Mouse (Mus musculus) embryonic facial prominence, embryonic 15.5 days (tissue): ENCODE data around the gene Defb6. TPM values are rescaled to one million over a fixed set of nuclear protein-coding genes. Genes with fewer than 3 reads are reported as not detected.

Experiments
- ATAC-seq: fragments of 200-750 bp; cut with Nextera tagmentation; 2 replicates; pipeline ENCODE4 v1.8.0; 2017; ENCODE audit warnings: low read depth, moderate TSS enrichment; ENCODE audit not compliant: insufficient number of reproducible peaks, low FRiP score, low TSS enrichment
- H3K27ac ChIP-seq: fragments of 300-500 bp; sonication (generic); replicated peaks from 2 replicates; pipeline ENCODE4 v1.5.1; 2015; ENCODE audit warnings: mild to moderate bottlenecking, inconsistent platforms
- H3K27me3 ChIP-seq: fragments of 300-500 bp; sonication (generic); 2 replicates; pipeline ENCODE4 v1.6.1; 2015; ENCODE audit warnings: inconsistent platforms
- H3K36me3 ChIP-seq: fragments of 300-500 bp; sonication (generic); 2 replicates; pipeline ENCODE4 v1.6.1; 2015; ENCODE audit warnings: mild to moderate bottlenecking, inconsistent platforms
- H3K4me1 ChIP-seq: fragments of 300-500 bp; sonication (generic); 2 replicates; pipeline ENCODE4 v1.6.1; 2015; ENCODE audit warnings: inconsistent platforms
- H3K4me2 ChIP-seq: fragments of 300-500 bp; sonication (generic); replicated peaks from 2 replicates; pipeline ENCODE4 v1.6.1; 2015; ENCODE audit warnings: mild to moderate bottlenecking, inconsistent platforms
- H3K4me3 ChIP-seq: fragments of 300-500 bp; sonication (generic); replicated peaks from 2 replicates; pipeline ENCODE4 v1.5.1; 2015; ENCODE audit warnings: mild to moderate bottlenecking, inconsistent platforms
- H3K9ac ChIP-seq: fragments of 300-500 bp; sonication (generic); 2 replicates; pipeline ENCODE4 v1.6.1; 2015; ENCODE audit warnings: inconsistent platforms
- H3K9me3 ChIP-seq: fragments of 300-500 bp; sonication (generic); replicated peaks from 2 replicates; pipeline ENCODE4 v1.6.1; 2016; ENCODE audit warnings: inconsistent platforms
- WGBS: fragments of 180-500 bp; shearing (Covaris S2); methylation state at CpG from one replicate; pipeline ENCODE4 v1.1.7; 2015; 5-methylcytosine and 5-hydroxymethylcytosine counted together
- polyA plus RNA-seq: library from polyadenylated mRNA; unstranded; fragments of >200 nt; fragmentation: Nextera tagmentation; extraction: Ambion mirVana; gene quantifications from 2 replicates; pipeline ENCODE4 v1.2.1, GENCODE M21; 2015

The Defb6 gene
- polyA plus RNA-seq, result not detected in 2 replicates

DNA sequence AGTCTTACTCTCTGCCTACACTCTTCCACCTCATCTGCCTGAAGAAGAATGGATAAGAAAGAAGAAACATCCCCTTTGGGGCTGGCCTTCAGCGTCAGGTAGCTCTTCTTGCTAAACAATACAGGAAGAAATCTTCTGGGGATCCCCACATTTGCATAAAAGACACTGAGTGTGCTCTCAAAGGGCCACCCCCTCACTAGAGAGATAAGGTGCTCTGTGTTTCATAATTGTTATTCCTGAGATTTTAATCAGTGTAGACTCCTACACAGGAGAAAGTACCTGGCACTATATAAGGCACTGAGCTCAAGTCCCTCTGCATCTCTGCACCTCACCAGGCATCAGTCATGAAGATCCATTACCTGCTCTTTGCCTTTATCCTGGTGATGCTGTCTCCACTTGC, at the start of gene Defb6:
Defb6 (plus strand) TSS at position 318 of the 400 bp plus-strand sequence.
- ATAC-seq, result no peak
- no peaks in the 10 kb centered on the region for H3K36me3 ChIP-seq
- 53% methylated on average over 1 of the region's 1 CpGs for WGBS
- no peak within 1 kb of the TSS for H3K9ac ChIP-seq
- no peaks in the 10 kb centered on the region for H3K4me1 ChIP-seq
- H3K4me2 ChIP-seq, result no peak within 1 kb of the TSS
- H3K27me3 ChIP-seq, result no peaks in the 10 kb centered on the region
- H3K27ac ChIP-seq, result no peak within 1 kb of the TSS
- no peak within 1 kb of the TSS for H3K4me3 ChIP-seq
- H3K9me3 ChIP-seq, result no peaks in the 10 kb centered on the region

DNA sequence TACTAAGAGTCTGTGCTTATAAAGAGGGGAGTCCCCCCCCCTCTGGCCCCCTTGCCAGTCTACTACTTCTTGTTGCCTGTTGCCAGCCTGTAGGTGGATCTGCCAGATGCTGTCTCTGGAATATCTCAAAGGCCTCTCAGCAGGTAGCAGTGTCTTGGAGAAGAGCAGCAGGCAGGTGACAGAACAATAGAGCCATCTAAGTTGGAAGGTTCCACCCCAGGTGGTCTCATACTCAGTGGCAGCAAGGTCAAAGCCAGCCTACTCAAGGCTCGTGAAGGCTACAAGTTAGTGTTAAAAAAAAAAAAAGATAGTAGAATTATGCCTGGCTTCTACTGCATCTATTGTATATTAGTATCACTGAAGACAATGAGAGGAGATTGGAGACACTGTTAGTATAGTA, 12.8 kb downstream of the Defb6 start:
- no peaks in the 10 kb centered on the region for H3K27me3 ChIP-seq
- no peak overlapping the region for H3K4me3 ChIP-seq
- ATAC-seq, result no peak
- H3K4me2 ChIP-seq, result no peak overlapping the region
- whole genome bisulfite sequencing, result 72% methylated on average over 1 of the region's 1 CpGs
- no peak overlapping the region for H3K27ac ChIP-seq
- H3K9ac ChIP-seq, result no peak overlapping the region
- H3K4me1 ChIP-seq, result no peaks in the 10 kb centered on the region
- no peaks in the 10 kb centered on the region for H3K9me3 ChIP-seq
- H3K36me3 ChIP-seq, result no peaks in the 10 kb centered on the region

DNA sequence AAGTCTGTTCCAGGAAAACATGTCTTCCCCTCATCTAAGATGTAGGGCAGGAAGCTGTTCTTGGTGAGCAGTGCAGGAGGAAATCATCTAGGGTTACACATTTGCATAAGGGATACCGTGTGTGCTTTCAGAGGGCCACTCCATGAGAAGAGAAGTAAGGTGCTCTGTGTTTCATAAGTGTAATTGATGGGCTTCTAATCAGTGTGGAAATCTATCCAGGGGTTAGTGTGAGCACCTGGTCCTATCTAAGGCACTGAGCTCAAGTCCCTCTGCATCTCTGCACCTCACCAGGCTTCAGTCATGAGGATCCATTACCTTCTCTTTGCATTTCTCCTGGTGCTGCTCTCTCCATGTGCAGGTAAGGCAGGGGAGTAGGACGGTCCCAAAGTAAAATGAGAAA, 14.3 kb downstream of the Defb6 start, which contains the start of gene Defb46:
Defb46 (plus strand) TSS at position 301 of the 400 bp plus-strand sequence.
- H3K4me1 ChIP-seq, result no peaks in the 10 kb centered on the region
- H3K27ac ChIP-seq, result no peak within 1 kb of the TSS
- no peak for ATAC-seq
- no peaks in the 10 kb centered on the region for H3K9me3 ChIP-seq
- 70% methylated on average over 2 of the region's 2 CpGs for WGBS
- no peaks in the 10 kb centered on the region for H3K27me3 ChIP-seq
- H3K36me3 ChIP-seq, result no peaks in the 10 kb centered on the region
- no peak within 1 kb of the TSS for H3K4me3 ChIP-seq
- no peak within 1 kb of the TSS for H3K9ac ChIP-seq
- no peak within 1 kb of the TSS for H3K4me2 ChIP-seq

DNA sequence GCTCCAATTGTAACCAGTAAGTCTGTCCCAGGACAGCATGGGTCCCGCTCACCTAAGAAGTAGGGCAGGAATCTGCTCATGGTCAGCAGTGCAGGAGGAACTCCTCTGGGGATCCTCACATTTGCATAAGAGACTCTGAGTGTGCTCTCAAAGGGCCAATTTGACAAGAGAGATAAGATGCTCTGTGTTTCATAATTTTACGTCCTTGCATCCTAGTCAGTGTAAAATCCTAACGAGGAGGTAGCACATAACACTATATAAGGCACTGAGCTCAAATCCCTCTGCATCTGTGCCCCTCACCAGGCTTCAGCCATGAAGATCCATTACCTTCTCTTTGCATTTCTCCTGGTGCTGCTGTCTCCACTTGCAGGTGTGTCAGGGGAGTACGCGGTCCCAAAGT, 22.0 kb downstream of the Defb6 start, which contains the start of gene Defb5:
Defb5 (plus strand) TSS at position 301 of the 400 bp plus-strand sequence.
- Histone ChIP-seq H3K4me2 (no peak within 1 kb of the TSS), H3K27me3 (no peaks in the 10 kb centered on the region), H3K9ac (no peak within 1 kb of the TSS), H3K27ac (no peak within 1 kb of the TSS), H3K4me3 (no peak within 1 kb of the TSS), H3K36me3 (no peaks in the 10 kb centered on the region), H3K4me1 (no peaks in the 10 kb centered on the region), H3K9me3 (no peaks in the 10 kb centered on the region)
- WGBS, result 93% methylated on average over 5 of the region's 5 CpGs
- ATAC-seq, result no peak

DNA sequence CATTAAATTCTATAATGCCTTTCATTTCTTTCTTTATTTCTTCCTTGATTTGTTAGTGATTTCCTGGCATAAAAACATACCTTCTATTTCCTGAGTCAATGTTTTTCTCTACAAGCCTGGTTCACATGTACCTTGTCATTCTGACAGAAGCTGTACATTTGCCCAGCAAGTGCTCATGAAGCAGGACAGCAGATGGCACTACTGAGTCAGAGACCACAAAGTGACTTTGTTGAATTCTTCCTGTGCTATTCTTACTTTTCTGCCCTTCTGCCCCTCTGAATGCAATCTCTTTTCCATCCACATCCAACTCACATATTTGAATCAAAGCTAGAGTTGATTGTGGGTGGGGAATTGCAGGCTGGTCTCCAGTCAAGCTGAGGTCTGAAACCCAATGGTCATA, 32.9 kb downstream of the Defb6 start:
- H3K9me3 ChIP-seq, result peaks cover 6% of the 10 kb centered on the region; the same call in 1 of the 2 replicates
- no peak overlapping the region for H3K4me3 ChIP-seq
- H3K4me1 ChIP-seq, result no peaks in the 10 kb centered on the region
- H3K4me2 ChIP-seq, result no peak overlapping the region
- H3K27me3 ChIP-seq, result no peaks in the 10 kb centered on the region
- H3K9ac ChIP-seq, result no peak overlapping the region
- H3K36me3 ChIP-seq, result no peaks in the 10 kb centered on the region
- ATAC-seq, result no peak
- H3K27ac ChIP-seq, result no peak overlapping the region

DNA sequence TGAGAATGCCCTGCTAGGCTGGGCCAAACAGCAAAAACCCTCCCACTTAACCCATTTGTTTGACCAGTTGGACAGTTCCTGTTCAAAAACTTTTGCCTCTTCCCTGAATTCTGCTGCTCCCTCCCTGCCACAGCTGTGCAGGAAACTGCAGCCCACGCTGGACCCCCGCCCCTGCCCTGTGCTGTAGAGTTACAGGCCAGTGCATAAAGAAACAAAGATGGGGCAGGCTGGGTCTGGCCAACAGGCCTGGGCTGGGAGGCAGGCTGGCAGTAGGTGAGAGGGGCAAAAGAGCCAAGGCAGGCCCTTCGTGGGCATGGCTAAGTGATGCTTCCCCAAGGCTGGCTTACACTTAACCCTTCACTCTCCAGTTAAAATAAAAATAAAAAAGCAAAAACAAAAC, 34.4 kb downstream of the Defb6 start:
- Histone ChIP-seq H3K36me3 (no peaks in the 10 kb centered on the region), H3K4me3 (no peak overlapping the region), H3K27me3 (no peaks in the 10 kb centered on the region), H3K4me1 (no peaks in the 10 kb centered on the region), H3K4me2 (no peak overlapping the region), H3K9me3 (peaks cover 6% of the 10 kb centered on the region; the same call in 1 of the 2 replicates), H3K27ac (no peak overlapping the region), H3K9ac (no peak overlapping the region)
- no peak for ATAC-seq
- 31% methylated on average over 3 of the region's 3 CpGs for WGBS

Other genes with a start within 250 kb of the Defb6 start
- not detected in 2 replicates for gene Defb40, start 247.2 kb upstream of the Defb6 start, polyA plus RNA-seq
- not detected in 2 replicates for gene Defb37, start 234.4 kb upstream of the Defb6 start, polyA plus RNA-seq
- gene Defb38, start 198.9 kb upstream of the Defb6 start, polyA plus RNA-seq, result not detected in 2 replicates
- gene Defb39, start 160.7 kb upstream of the Defb6 start, polyA plus RNA-seq, result not detected in 2 replicates
- not detected in 2 replicates for gene Defb12, start 110.6 kb upstream of the Defb6 start, polyA plus RNA-seq
- gene Defb34, start 101.7 kb upstream of the Defb6 start, polyA plus RNA-seq, result not detected in 2 replicates
- gene Gm45826, start 84.7 kb upstream of the Defb6 start, polyA plus RNA-seq, result not detected in 2 replicates
- 6.1 TPM in 1 of 2 replicates, not detected in the other for gene Defb14, start 31.1 kb upstream of the Defb6 start, polyA plus RNA-seq
- gene Defb4, start 26.8 kb upstream of the Defb6 start, polyA plus RNA-seq, result 3.0 and 12.3 TPM in 2 replicates
- not detected in 2 replicates for gene Defb46, start 14.4 kb downstream of the Defb6 start, polyA plus RNA-seq
- gene Defb5, start 22.1 kb downstream of the Defb6 start, polyA plus RNA-seq, result not detected in 2 replicates
- gene Defb3, start 67.9 kb downstream of the Defb6 start, polyA plus RNA-seq, result not detected in 2 replicates
- not detected in 2 replicates for gene Defb8, start 222.1 kb downstream of the Defb6 start, polyA plus RNA-seq